Mouse (Mus musculus) megakaryocyte, embryonic 14.5 days (primary cell): ENCODE data around the gene Ttc25.

ENCODE experiments used
- FLI1 ChIP-seq: IDR thresholded peaks from 2 replicates; pipeline ENCODE4 v1.6.1; 2012; ENCODE audit warnings: low read length, inconsistent platforms, mixed read lengths
- GATA1 ChIP-seq: IDR thresholded peaks from 3 replicates; pipeline ENCODE4 v1.6.1; 2012; ENCODE audit warnings: mixed read lengths, low read length, inconsistent platforms, borderline replicate concordance

- TF ChIP-seq GATA1, result no peak
- TF ChIP-seq FLI1, result no peak
Measured at GRCm38 (mm10) chr11:100504990-100505660, 40.3 kb upstream of the Ttc25 start.
